Mouse (Mus musculus) lung, adult 18-20 months (tissue): ENCODE data around the gene Idh3b.
A peak's percentile ranks its signal among the peaks of the same experiment; 100 is the strongest.

Experiments
- DNase-seq, 2 experiments: peaks; one replicate each; pipeline ENCODE4 v3.0.0; 2022; ENCODE audit warnings: mixed read lengths in 2 of 2

The Idh3b gene

DNA sequence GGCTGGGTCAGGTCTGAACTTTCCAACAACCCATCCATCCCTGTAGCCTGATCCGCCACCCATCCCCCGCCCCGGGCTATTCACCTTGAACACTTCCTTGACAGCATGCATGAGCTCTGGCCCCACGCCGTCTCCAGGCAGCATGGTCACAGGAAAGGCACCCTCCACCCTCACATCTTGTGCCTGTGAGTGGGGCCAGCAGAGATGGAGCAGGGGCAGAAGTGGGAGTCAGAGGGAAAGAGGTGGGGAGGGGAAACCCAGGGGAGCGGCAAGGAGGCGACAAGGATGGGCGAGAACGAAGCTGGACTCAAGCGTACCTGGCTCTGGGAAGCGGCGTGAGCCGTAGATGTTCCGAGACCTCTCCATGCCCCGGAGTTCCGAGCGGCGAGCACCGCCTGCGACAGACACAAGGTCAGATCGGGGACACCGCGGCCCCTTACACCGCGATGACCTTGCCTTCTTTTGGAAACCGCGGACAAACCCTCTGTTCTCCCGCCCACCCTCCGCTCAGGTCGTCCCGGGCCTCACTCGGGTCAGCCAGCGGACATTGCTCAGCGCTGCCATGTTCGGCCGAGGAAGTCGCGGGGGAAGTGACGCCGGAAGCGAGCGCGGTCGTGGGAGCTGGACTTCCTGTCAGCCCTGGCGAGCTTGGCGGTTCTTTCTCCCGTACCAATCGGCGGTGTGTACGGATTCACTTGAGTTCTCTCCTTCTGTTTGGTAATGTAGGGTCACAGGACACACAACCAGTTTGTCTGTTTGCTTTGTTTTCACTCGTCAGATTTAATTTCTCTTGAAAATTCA lies at the start of gene Idh3b:
Gene Idh3b (minus strand): TSS at position 694 of the 801 bp plus-strand sequence.
- DNase-seq: peak; percentile 86 to 90

DNA sequence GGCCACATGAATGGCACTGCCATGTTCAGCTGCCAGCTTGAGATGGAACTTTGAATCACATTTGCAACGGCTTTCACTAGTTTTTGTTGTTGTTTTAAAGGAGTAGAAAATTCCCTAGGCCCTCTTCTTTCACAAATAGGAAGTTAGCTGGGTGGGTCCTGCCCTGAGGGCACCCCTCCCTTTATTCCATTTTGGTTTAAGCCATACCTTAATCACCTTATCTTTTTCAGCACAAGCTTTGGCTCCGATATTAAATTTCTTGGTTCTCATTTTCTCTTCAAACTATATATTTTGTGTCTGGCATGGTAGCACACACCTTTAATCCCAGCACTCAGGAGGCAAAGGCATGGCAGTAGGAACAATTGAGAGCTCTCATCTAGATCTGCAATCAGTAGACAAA lies 45.2 kb upstream of the Idh3b start:
- no peak for DNase-seq

GRCm38 (mm10) chr2:130327057-130327456 lies 42.7 kb upstream of the Idh3b start:
- no peak for DNase-seq

DNA sequence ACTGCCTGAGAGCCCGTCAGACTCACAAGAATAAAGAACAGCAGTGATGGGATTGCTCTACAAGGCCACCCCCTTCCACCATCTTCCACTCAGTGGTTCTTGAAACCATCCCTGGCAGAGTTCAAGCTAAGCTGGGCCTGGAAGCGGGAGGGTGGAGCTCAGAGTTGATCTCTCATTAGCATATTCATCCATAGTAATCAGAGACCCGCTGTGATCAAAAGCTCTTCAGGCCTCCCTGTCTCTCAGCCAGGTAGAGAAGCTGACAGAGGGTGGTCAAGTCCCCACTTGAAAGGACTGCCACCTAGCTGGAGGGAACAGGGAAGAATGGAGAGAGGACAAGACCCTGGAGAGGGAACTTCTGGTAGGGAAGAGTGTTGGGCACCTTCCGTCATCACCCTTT lies 18.7 kb upstream of the Idh3b start:
- no peak for DNase-seq

DNA sequence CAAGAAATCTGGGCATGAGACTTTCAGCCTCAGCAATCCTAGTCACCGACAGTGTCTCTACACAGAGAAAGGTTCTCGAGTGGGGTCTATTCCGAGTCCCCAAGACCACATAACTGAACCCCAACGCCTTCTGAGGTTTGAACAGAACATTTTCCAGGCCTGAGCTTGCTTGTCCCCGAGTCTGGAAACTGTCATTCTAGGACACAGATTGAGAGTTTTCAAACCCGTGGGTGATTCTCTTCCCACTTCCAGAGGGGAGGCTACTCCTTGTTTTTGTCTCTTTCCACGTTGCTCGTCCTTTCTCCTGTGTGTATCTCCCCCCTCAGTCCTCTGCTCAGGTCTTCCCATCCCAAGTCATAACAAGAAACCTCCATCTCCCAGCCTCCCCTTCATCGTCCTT lies 13.2 kb upstream of the Idh3b start:
- DNase-seq: no peak

- DNase-seq: peak in 1 of 2 experiments; percentile 14
Measured at GRCm38 (mm10) chr2:130296134-130296745, 11.9 kb upstream of the Idh3b start.

DNA sequence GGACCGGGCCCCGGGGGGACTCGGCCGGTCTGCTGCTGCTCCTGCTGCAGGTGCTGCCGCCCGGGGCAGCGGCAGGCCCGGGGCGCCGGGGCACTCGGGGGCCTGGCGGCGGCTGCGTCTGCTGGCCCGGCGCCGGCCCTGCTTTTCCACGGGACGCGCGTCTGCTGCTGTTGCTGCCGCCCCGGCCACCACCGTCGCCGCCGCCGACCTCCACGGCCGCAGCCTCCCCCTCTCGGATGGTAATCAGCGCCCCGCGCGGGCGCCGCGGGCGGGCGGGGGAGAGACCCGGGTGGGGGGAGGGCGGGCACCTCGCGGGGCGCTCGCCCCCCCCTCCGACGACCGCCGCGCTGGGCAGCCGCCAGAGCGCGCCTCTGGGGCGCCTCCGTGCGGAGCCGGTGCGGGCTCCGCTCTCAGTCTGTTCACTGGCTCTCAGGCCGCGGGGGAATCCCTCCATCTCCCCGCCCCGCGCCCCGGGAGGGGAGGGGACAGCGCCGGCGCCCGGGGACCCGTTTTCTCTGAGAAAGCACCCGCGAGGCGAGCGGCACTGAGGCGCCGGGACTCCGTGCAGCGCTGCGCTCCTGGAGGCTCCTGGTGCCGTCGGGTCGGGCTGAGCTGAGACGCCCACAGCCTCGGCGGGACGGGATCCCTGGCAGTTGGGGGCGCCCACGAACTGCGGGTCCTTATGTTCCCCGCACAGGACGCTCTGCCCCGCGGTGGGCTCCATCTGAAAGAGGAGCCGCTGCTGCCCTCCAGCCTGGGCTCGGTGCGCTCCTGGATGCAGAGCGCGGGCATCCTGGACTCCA lies 11.2 kb upstream of the Idh3b start:
- DNase-seq: peak; percentile 32 to 44

DNA sequence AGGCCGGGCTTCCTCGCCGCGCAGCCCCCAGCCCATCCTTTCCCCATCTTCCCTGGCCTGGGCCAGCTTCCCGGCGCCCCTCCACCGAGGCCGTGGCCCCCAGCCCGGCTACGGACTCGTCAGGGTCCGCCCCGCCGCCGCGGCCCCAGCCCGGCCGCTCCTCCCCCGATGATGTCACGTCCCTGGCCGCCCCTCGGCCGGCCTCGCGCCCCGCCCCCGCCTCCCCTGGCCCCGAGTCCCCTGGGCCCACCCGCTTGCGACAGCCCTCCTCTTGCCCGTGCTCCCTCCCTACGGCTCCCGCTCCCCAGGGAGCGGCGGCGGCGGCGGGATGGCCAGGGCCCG lies 10.6 kb upstream of the Idh3b start, which contains the start of gene Ebf4:
Gene Ebf4 (plus strand): TSS at position 234 of the 342 bp plus-strand sequence.
- DNase-seq: peak; percentile 40 to 42

DNA sequence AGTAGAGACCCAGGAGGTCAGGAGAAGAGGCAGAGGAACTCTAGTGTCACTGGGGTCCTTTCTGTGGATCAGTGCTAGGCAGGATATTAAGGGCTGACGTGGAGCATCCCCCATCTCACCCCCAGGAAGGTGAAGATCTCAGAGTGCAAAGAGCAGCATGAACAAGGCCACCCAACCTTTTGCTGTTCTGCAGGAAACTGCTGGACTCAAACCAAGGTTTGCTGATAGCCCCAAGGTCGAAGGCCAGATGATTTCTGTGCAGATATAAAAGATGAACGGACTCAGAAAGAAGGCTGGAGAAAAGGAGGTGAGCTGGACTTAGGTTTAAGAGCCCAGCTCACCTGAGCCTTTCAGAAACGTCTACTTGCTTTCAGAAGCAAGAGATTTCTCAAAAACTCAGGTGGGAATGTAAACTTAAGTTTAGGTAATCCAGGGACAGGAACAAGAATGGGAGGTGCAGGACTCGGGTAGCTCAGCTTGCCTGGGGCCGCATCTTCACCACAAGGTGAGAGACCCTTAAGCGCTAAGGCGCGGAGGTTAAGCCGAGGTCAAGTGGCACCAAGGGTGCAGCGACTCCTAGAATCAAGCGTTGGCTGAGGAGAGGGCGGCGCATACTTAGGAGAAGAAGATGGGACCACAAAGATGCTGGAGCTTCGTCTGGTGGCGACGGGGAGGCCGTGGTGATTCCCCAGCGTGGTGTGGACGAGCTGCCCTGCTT lies 10.0 kb upstream of the Idh3b start:
- DNase-seq: no peak

- DNase-seq: no peak
Measured at GRCm38 (mm10) chr2:130293486-130293885, 9.1 kb upstream of the Idh3b start.

GRCm38 (mm10) chr2:130293009-130293408 lies 8.7 kb upstream of the Idh3b start:
- DNase-seq: no peak

DNA sequence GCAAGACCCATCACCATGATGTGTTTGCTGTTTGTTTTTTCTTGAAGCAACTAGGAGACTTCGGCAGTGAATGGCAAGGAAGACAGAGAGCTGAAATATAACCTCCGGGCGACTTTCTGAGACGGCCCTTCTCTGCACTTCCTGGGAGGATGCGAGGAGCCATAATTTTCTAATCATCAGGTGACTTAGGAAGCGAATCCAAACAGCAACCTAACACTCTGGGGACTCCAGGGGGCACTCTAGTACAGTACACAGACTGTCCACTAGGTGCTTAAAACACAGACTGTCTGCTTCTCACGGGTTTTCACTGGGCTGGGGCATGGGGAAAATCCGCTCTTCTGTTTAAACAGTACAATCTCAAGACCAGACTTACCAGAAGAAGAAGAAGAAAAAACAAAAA lies 7.1 kb upstream of the Idh3b start:
- DNase-seq: peak; percentile 50 to 71

GRCm38 (mm10) chr2:130289086-130289485 lies 4.7 kb upstream of the Idh3b start:
- DNase-seq: no peak

GRCm38 (mm10) chr2:130280818-130281217 lies 3.5 kb downstream of the Idh3b start:
- DNase-seq: no peak

DNA sequence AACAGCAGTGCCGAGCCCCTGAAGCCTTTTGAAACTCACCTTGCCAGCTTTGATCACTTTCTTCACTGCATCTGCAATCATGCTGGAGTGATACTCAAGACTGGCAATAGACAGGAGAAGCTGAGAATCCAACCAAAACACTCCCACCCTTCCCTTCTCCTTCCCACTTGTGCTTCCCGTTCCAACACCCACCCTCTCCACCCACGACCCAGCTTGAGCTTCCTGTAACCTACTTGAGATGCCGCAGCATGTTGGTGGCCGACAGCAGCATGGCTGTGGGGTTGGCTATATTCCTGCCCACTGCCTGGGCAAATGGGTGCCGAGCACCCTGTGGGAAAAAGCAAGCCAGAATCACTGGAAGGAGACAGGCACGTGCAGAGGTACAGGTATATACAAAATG lies 4.1 kb downstream of the Idh3b start:
- DNase-seq: no peak

DNA sequence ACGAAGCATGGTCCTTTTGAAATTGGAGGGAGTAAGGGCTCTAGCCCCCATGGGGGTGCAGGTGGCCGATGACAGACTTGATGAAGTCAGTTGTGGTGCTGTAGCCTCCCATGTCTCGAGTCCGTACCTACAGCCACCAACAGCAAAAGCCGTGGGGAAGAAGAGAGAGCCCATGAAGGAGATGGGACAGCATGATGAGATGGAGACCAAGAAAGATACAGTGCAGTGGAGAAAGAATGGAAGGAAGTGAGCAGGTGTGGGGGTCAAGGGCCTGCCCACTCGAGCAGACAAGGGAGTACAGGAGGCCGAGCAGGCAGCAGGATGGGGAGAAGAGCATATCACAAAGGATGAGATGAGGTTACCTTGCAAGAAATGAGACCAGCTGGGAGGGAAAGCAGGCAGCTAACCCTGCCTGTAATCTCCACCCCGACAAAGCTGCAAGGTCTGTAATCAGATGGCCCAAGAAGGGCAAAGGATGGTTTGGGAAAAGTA lies 4.7 kb downstream of the Idh3b start:
- DNase-seq: no peak

DNA sequence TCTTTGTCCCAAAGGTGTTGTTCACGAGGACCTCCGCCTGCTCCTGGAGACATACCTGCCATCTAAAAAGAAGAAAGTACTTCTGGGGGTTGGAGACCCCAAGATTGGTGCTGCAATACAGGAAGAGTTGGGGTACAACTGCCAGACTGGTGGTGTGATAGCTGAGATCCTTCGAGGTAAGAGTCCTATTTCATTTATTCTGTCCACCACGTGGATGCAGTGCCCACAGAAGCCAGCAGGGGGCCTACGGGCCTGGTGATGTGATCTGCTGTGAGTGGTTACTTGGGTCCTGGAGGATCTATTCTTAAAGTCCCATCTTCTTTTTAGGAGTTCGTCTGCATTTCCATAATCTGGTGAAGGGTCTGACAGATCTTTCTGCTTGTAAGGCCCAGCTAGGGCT lies 8.7 kb downstream of the Idh3b start:
- peak; percentile 12 to 17 for DNase-seq

DNA sequence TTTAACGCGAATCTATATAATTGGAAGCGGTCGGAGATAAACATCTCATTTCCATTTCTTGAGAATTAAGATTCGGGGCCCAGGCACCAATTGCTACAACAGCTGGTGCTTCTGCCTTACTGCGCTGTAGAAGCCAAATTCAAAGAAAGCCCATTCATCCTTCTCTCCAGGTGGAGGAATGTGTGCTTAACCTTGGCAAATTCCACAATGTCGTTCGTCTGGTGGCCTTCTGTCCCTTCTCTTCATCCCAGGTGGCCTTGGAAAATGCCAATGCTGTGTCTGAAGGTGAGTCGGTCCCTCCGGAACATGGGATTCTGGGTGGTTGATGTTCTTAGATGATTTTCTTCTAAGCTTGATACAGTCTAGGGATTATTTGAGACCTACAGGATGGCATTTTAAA lies 9.5 kb downstream of the Idh3b start:
- DNase-seq: no peak

GRCm38 (mm10) chr2:130274149-130274861 lies 10.0 kb downstream of the Idh3b start, which contains the start of gene Nop56:
Gene Nop56 (plus strand): TSS chr2:130274430.
- peak; percentile 98 to 99 for DNase-seq

DNA sequence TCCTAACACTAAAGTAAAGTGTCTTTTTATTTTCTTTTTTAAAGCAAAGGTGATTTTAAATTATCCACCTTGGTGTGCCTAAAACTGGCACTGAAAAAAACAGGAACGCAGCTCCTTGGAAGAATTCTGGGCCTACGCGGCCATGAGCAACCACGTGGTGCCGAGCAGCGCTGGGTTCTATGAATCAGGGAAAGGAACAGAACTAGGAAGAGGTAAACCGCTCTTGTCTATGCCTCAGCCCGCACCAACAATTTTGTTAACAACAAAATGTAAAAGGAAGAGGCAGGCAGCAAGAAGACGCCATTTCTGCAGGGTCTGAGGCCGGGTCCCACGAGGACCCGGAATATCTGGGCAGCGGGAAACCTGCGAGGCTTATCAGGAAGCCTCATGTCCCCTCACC lies 10.6 kb downstream of the Idh3b start:
- DNase-seq: no peak

GRCm38 (mm10) chr2:130268074-130268473 lies 16.3 kb downstream of the Idh3b start:
- no peak for DNase-seq

GRCm38 (mm10) chr2:130265520-130265919 lies 18.8 kb downstream of the Idh3b start:
- DNase-seq: no peak
